Comparison of ENCODE assay signal across 9 mouse cellular contexts in the genomic region with DNA sequence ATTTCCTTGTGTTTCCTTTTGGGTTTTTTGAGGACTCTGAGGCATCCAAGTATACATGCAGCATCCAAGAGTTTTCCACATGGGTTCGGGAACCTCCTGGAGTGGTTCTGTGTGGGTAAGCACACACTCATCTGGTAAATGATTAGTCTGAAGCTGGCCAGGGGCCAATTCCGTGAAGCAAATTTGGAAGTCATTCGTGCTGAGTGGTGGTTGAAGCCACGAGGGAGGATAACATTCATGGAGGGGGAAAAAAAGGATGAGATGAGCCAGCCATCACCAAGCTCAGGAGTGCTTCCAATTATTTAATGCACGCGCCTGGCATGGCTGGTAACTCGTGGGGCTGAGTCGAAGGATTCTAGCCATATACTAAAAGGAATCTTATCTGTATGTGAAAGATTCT. TPM values are rescaled to one million over a fixed set of nuclear protein-coding genes. Genes with fewer than 3 reads are reported as not detected.
A peak's percentile ranks its signal among the peaks of the same experiment; 100 is the strongest.
DNase-seq lines count a peak whose midpoint lies in the region; TF ChIP-seq lines count a peak whose summit lies in the region.
"Had no signal": no experiment of that assay in that cellular context is flagged by ENCODE, and none has a peak within 500 bp of the region (broad histone marks: within the 10 kb centered on the region; RNA-seq: fewer than 3 reads in every experiment).

No protein-coding gene starts in this region.

- WGBS in liver, adult 2 months = 25% methylated on average over 8 of the region's 8 CpGs
- WGBS in kidney, adult 2 months = 39% methylated on average over 8 of the region's 8 CpGs

- DNase-seq in liver, adult 2 months (ENCODE audit: extremely low read depth, low read depth, low spot score) = peak; percentile 83
- DNase-seq in liver = no peak
- DNase-seq in kidney, adult 2 months = peak; percentile 89
- DNase-seq in layer of hippocampus, adult 2 months (ENCODE audit: low spot score in 2 of 2) = peak; percentile 52 to 69
- peak; percentile 59 to 63 for DNase-seq in right cerebral cortex, adult 2 months (ENCODE audit: low spot score in 2 of 2)
- DNase-seq in Muller cell, postnatal 12 days (ENCODE audit: inconsistent ontology term) = no peak
- DNase-seq in urinary bladder, adult 18-20 months (ENCODE audit: low spot score in 2 of 2) = no peak
- no peak for DNase-seq in cerebellum, adult 9-11 months

- no peak overlapping the region for H3K4me3 ChIP-seq in liver, adult 2 months (ENCODE audit: insufficient read depth, low read depth, low read length)
- no peak overlapping the region for H3K4me3 ChIP-seq in kidney, adult 2 months (ENCODE audit: insufficient read depth, low read depth, low read length)
- H3K4me3 ChIP-seq in layer of hippocampus, adult 2 months = no peak overlapping the region
- H3K4me3 ChIP-seq: neural tube, embryonic 15.5 days had no signal

- TF ChIP-seq POLR2A in liver, adult 2 months (IDR thresholded peaks at IDR 0.05; ENCODE audit: extremely low read depth, insufficient read depth, low read length) = no peak
- TF ChIP-seq POLR2A in kidney, adult 2 months (IDR thresholded peaks at IDR 0.05; ENCODE audit: low read depth, low read length) = no peak

- no peaks in the 10 kb centered on the region for H3K27me3 ChIP-seq in liver, adult 2 months (ENCODE audit: control insufficient read depth, insufficient read depth, low read length)
- no peaks in the 10 kb centered on the region for H3K27me3 ChIP-seq in kidney, adult 2 months (replicated peaks; ENCODE audit: control insufficient read depth, insufficient read depth, low read length)
- H3K27me3 ChIP-seq: neural tube, embryonic 15.5 days had no signal

- peaks cover 40% of the 10 kb centered on the region for H3K4me1 ChIP-seq in liver, adult 2 months (ENCODE audit: control insufficient read depth, insufficient read depth, low read length)
- H3K4me1 ChIP-seq in kidney, adult 2 months (ENCODE audit: control insufficient read depth, insufficient read depth, low read length) = peaks cover 25% of the 10 kb centered on the region

- no peak overlapping the region for H3K9ac ChIP-seq in liver, adult 2 months (ENCODE audit: low read depth, low read length)
- H3K9ac ChIP-seq: neural tube, embryonic 15.5 days had no signal

- peak overlapping the region; percentile 33; the same call in 1 of the 2 replicates for H3K27ac ChIP-seq in liver, adult 2 months (replicated peaks; ENCODE audit: insufficient read depth, low read depth, low read length)
- no peak overlapping the region for H3K27ac ChIP-seq in kidney, adult 2 months (ENCODE audit: insufficient read depth, low read depth, low read length)
- peak overlapping the region; percentile 81 for H3K27ac ChIP-seq in layer of hippocampus, adult 2 months
- H3K27ac ChIP-seq: neural tube, embryonic 15.5 days had no signal

- H3K79me2 ChIP-seq in liver, adult 2 months (ENCODE audit: control insufficient read depth, insufficient read depth, low read length) = peaks cover 44% of the 10 kb centered on the region; the same call in 1 of the 2 replicates

- peaks cover under 1% of the 10 kb centered on the region for H3K36me3 ChIP-seq in liver, adult 2 months (ENCODE audit: control insufficient read depth, insufficient read depth, low read length)
- H3K36me3 ChIP-seq in kidney, adult 2 months (ENCODE audit: control insufficient read depth, insufficient read depth, low read length) = no peaks in the 10 kb centered on the region
- H3K36me3 ChIP-seq: neural tube, embryonic 15.5 days had no signal

- TF ChIP-seq CTCF in liver, adult 2 months (IDR thresholded peaks at IDR 0.05; ENCODE audit: low read depth, low read length) = no peak
- no peak for TF ChIP-seq CTCF in kidney, adult 2 months (conservative IDR thresholded peaks at IDR 0.05; ENCODE audit: insufficient read depth, insufficient read length, low read depth, low read length)
- no peak for TF ChIP-seq CTCF in layer of hippocampus, adult 2 months (conservative IDR thresholded peaks at IDR 0.05)

RNA-seq across cellular contexts. Expression of a gene that starts 56.1 kb away (rescaled TPM):
- total RNA-seq in liver, adult 2 months (2014; rRNA removed) = 386 and 431 TPM in 2 replicates
- polyA plus RNA-seq in liver, adult 2 months (2012; rRNA removed) = 134 and 159 TPM in 2 replicates
- 26.2 and 64.8 TPM in 2 replicates for polyA plus RNA-seq in kidney, adult 2 months (2012; rRNA removed)
- total RNA-seq in layer of hippocampus, adult 2 months (2021) = 10 to 100 TPM; 51.3 to 52.9 TPM

Comparison
In these comparisons a context has a peak if more than half of its experiments do, and no peak if none do; other contexts are left out.
1. DNase-seq: peak in liver, adult 2 months (single experiment), kidney, adult 2 months (single experiment), layer of hippocampus, adult 2 months (2 of 2) and right cerebral cortex, adult 2 months (2 of 2); none in liver (single experiment), Muller cell, postnatal 12 days (single experiment), urinary bladder, adult 18-20 months (0 of 2) and cerebellum, adult 9-11 months (single experiment).